Mouse (Mus musculus): ENCODE data around the gene Lfng.

DNA sequence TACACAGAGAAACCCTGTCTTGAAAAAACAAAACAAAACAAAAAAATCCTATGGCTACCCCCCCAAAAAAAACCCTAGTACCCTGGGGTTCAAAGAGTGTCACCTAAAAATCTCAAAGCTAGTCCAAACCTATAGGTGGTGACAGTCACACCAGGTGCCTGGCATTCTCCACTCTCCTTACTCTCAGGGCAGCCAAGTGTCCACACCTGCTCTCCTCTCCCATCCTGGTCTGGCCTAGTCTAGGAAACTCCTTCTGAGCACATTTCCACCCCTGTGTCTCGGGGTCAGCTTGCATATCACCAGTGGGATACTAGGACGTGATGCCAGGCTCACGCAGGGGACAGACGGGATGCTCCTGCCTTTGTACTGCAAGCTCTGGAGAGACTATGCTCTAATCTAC is 32.2 kb downstream of the Lfng start:
- TF ChIP-seq GATA1 (IDR thresholded peaks at IDR 0.05; ENCODE audit: low read length), result no peak
- TF ChIP-seq TAL1 (IDR thresholded peaks at IDR 0.05; ENCODE audit: low read length), result no peak

All from erythroblast, embryonic 14.5 days (primary cell).